Mouse (Mus musculus) forebrain, embryonic 14.5 days (tissue): Measurements from ENCODE around the gene Otub2. TPM values are rescaled to one million over a fixed set of nuclear protein-coding genes. Genes with fewer than 3 reads are reported as not detected.

Experiments
- ATAC-seq: fragments of 200-750 bp; cut with Nextera tagmentation; 2 replicates; pipeline ENCODE4 v1.8.0; 2017; ENCODE audit warnings: mild to moderate bottlenecking, moderate library complexity
- DNase-seq: peaks from one replicate; pipeline ENCODE4 v3.0.0-alpha.2; 2015; ENCODE audit warnings: low spot score
- H3K27ac ChIP-seq: fragments of 300-500 bp; sonication (generic); 2 replicates; pipeline ENCODE4 v1.5.1; 2014; ENCODE audit warnings: low read depth, mild to moderate bottlenecking, control low read depth, low read length, moderate library complexity
- H3K27me3 ChIP-seq: fragments of 300-500 bp; sonication (generic); replicated peaks from 2 replicates; pipeline ENCODE4 v1.6.1; 2014; ENCODE audit warnings: low read length, control low read depth, mixed read lengths; ENCODE audit not compliant: control insufficient read depth, insufficient read depth
- H3K36me3 ChIP-seq: fragments of 300-500 bp; sonication (generic); 2 replicates; pipeline ENCODE4 v1.6.1; 2014; ENCODE audit warnings: low read length, control low read depth; ENCODE audit not compliant: control insufficient read depth, insufficient read depth
- H3K4me1 ChIP-seq: fragments of 300-500 bp; sonication (generic); 2 replicates; pipeline ENCODE4 v1.6.1; 2014; ENCODE audit warnings: antibody characterized with exemption, low read length, control low read depth; ENCODE audit not compliant: control insufficient read depth, insufficient read depth
- H3K4me2 ChIP-seq: fragments of 300-500 bp; sonication (generic); 2 replicates; pipeline ENCODE4 v1.6.1; 2014; ENCODE audit warnings: mild to moderate bottlenecking, control low read depth, low read length
- H3K4me3 ChIP-seq: fragments of 300-500 bp; sonication (generic); 2 replicates; pipeline ENCODE4 v1.5.1; 2014; ENCODE audit warnings: low read depth, low read length, control low read depth
- H3K9ac ChIP-seq: fragments of 300-500 bp; sonication (generic); 2 replicates; pipeline ENCODE4 v1.6.1; 2014; ENCODE audit warnings: mild to moderate bottlenecking, low read length, control low read depth, moderate library complexity
- H3K9me3 ChIP-seq: fragments of 300-500 bp; sonication (generic); replicated peaks from 2 replicates; pipeline ENCODE4 v1.6.1; 2016; ENCODE audit warnings: low read length, control low read depth, mixed read lengths; ENCODE audit not compliant: control insufficient read depth
- WGBS: fragments of 180-500 bp; shearing (Covaris S2); extraction: QIAGEN DNeasy Blood & Tissue Kit; methylation state at CpG from one replicate; pipeline ENCODE4 v1.1.7; 2014; 5-methylcytosine and 5-hydroxymethylcytosine counted together
- polyA plus RNA-seq: library from polyadenylated mRNA; unstranded; fragments of >200 nt; fragmentation: Nextera tagmentation; extraction: Ambion mirVana; gene quantifications from 2 replicates; pipeline ENCODE4 v1.2.1, GENCODE M21; 2014

Otub2 gene
- polyA plus RNA-seq, 1 experiment from 2014 or later: 20.8 TPM

DNA sequence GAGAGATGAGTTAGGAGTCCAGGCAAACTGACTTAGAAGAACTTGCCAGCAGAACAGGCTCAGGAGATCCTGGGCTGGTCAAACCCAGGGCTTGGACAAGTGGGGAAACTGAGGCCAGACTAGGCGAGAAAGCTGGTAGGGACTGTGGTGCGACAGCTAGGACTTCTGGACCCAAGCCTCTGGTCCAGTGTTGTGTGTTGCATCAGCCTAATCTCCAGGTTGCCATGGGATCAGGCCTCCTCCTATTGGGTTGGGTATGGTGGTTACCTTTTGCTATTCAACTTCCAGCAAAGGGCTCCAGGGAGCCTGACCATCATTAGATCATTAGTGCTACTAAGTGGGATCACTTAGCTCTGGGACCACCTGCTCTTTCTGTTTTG, 856 bp downstream of the Otub2 start:
- H3K9me3 ChIP-seq: no peaks in the 10 kb centered on the region
- no peaks in the 10 kb centered on the region for H3K27me3 ChIP-seq
- H3K9ac ChIP-seq: peak overlapping the region; percentile 93
- WGBS: 48% methylated on average over 2 of the region's 2 CpGs
- no peak overlapping the region for H3K27ac ChIP-seq
- peaks cover 7% of the 10 kb centered on the region for H3K4me1 ChIP-seq
- peak overlapping the region; percentile 69 for H3K4me3 ChIP-seq
- DNase-seq: no peak
- no peaks in the 10 kb centered on the region for H3K36me3 ChIP-seq
- no peak for ATAC-seq
- peak overlapping the region; percentile 76 for H3K4me2 ChIP-seq

DNA sequence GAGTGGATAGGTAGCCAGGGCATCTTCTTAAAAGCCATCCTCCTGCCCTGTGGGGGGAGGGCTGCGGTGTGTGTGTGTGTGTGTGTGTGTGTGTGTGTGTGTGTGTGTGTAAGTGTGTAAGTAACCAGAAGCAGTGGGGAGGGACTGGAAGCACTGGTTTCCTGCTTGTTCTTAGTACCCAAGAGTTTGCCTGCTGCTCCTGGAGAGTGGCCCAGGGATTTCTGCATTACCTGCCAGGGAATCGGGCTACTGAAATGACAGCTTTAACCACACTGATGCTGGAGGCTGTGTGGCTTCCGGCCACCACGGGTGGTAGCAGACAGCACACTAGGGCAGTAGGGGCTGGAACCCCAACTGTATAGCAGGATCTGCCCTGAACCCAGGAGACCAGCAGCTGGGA, 1.5 kb downstream of the Otub2 start:
- WGBS: 91% methylated on average over 4 of the region's 4 CpGs
- no peak for DNase-seq
- Histone ChIP-seq H3K36me3 (no peaks in the 10 kb centered on the region), H3K9me3 (no peaks in the 10 kb centered on the region), H3K27me3 (no peaks in the 10 kb centered on the region), H3K4me2 (no peak overlapping the region), H3K27ac (no peak overlapping the region), H3K9ac (no peak overlapping the region), H3K4me3 (no peak overlapping the region), H3K4me1 (peaks cover 7% of the 10 kb centered on the region)
- no peak for ATAC-seq

- no peak overlapping the region for H3K27ac ChIP-seq
- H3K4me3 ChIP-seq: no peak overlapping the region
- DNase-seq (no peak), ATAC-seq (no peak)
- no peak overlapping the region for H3K9ac ChIP-seq
- WGBS: 91% methylated on average over 7 of the region's 7 CpGs
- H3K27me3 ChIP-seq: no peaks in the 10 kb centered on the region
- no peaks in the 10 kb centered on the region for H3K36me3 ChIP-seq
- H3K9me3 ChIP-seq: no peaks in the 10 kb centered on the region
- no peak overlapping the region for H3K4me2 ChIP-seq
- H3K4me1 ChIP-seq: peaks cover 7% of the 10 kb centered on the region
Measured at GRCm38 (mm10) chr12:103391098-103391497, 2.6 kb downstream of the Otub2 start.

DNA sequence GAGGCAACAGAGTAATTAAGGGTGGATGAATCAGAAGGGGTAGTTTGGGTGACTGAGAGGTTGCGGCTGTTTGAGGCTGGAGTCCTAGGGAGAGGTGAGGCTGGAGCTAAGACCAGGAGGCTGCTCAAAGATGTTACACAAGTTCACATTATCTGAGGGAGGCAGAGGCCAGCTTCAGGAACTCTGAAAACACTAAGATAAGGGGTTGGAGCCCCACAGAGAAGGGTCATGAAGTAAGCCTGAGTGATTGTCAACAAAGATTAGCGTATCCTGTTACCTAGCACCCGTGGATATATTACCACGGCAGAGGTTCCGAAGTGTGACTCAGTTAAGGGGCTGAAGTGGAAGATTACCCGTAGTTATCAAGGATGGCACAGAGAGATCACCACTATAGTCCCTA, 5.0 kb downstream of the Otub2 start:
- Histone ChIP-seq H3K9ac (no peak overlapping the region), H3K27me3 (no peaks in the 10 kb centered on the region), H3K27ac (no peak overlapping the region), H3K36me3 (no peaks in the 10 kb centered on the region), H3K9me3 (no peaks in the 10 kb centered on the region), H3K4me1 (peaks cover 7% of the 10 kb centered on the region), H3K4me3 (no peak overlapping the region), H3K4me2 (no peak overlapping the region)
- no peak for DNase-seq
- 81% methylated on average over 6 of the region's 6 CpGs for WGBS
- ATAC-seq: no peak

GRCm38 (mm10) chr12:103395486-103396275, 7.2 kb downstream of the Otub2 start:
- H3K36me3 ChIP-seq: no peaks in the 10 kb centered on the region
- no peaks in the 10 kb centered on the region for H3K27me3 ChIP-seq
- no peak for ATAC-seq
- no peak overlapping the region for H3K4me3 ChIP-seq
- no peak overlapping the region for H3K9ac ChIP-seq
- no peak overlapping the region for H3K27ac ChIP-seq
- WGBS: 80% methylated on average over 12 of the region's 12 CpGs
- H3K4me1 ChIP-seq: no peaks in the 10 kb centered on the region
- no peak overlapping the region for H3K4me2 ChIP-seq
- DNase-seq: no peak
- H3K9me3 ChIP-seq: no peaks in the 10 kb centered on the region

DNA sequence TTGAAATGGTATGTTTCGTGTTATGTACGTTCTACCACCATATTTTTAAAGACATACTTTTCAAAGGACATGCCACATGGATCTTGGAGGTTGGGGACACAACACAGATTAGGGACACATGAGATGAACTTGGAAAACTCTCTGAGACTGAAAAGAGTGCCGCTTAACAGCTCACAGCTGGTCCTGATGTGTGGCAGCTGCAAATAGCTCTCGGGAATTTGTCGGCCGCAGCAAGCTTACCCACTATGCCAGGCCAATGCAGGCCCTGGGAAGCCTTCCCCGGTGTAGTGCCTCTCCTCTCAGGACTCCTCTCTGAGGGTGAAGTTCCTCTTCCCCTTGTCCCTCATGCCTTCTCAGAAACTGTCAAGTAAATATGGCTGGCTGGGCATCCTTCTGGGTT, 8.3 kb downstream of the Otub2 start:
- no peaks in the 10 kb centered on the region for H3K36me3 ChIP-seq
- H3K4me1 ChIP-seq: no peaks in the 10 kb centered on the region
- WGBS: 82% methylated on average over 7 of the region's 7 CpGs
- H3K4me2 ChIP-seq: no peak overlapping the region
- H3K9ac ChIP-seq: no peak overlapping the region
- no peaks in the 10 kb centered on the region for H3K9me3 ChIP-seq
- no peaks in the 10 kb centered on the region for H3K27me3 ChIP-seq
- ATAC-seq: no peak
- no peak overlapping the region for H3K27ac ChIP-seq
- DNase-seq: no peak
- H3K4me3 ChIP-seq: no peak overlapping the region

- H3K27me3 ChIP-seq: no peaks in the 10 kb centered on the region
- 91% methylated on average over 18 of the region's 18 CpGs for WGBS
- H3K4me3 ChIP-seq: no peak overlapping the region
- H3K4me1 ChIP-seq: no peaks in the 10 kb centered on the region
- no peak overlapping the region for H3K9ac ChIP-seq
- peaks cover 61% of the 10 kb centered on the region for H3K36me3 ChIP-seq
- H3K27ac ChIP-seq: no peak overlapping the region
- no peak overlapping the region for H3K4me2 ChIP-seq
- ATAC-seq (no peak), DNase-seq (no peak)
- H3K9me3 ChIP-seq: no peaks in the 10 kb centered on the region
Measured at GRCm38 (mm10) chr12:103404131-103404530, 15.6 kb downstream of the Otub2 start.

- Histone ChIP-seq H3K9ac (no peak within 1 kb of the TSS), H3K4me3 (no peak within 1 kb of the TSS), H3K9me3 (no peaks in the 10 kb centered on the region), H3K27me3 (no peaks in the 10 kb centered on the region), H3K4me2 (no peak within 1 kb of the TSS), H3K4me1 (no peaks in the 10 kb centered on the region), H3K36me3 (peaks cover 92% of the 10 kb centered on the region), H3K27ac (no peak within 1 kb of the TSS)
- no peak for ATAC-seq
- no peak for DNase-seq
- WGBS: 93% methylated on average over 4 of the region's 4 CpGs
Measured at GRCm38 (mm10) chr12:103407720-103408119, 19.2 kb downstream of the Otub2 start, which contains the start of gene 9330161L09Rik. Gene 9330161L09Rik (minus strand): TSS chr12:103407820.

GRCm38 (mm10) chr12:103408144-103408543, 19.7 kb downstream of the Otub2 start:
- H3K4me3 ChIP-seq: no peak overlapping the region
- DNase-seq (no peak), ATAC-seq (no peak)
- no peaks in the 10 kb centered on the region for H3K4me1 ChIP-seq
- no peak overlapping the region for H3K27ac ChIP-seq
- H3K27me3 ChIP-seq: no peaks in the 10 kb centered on the region
- no peaks in the 10 kb centered on the region for H3K9me3 ChIP-seq
- H3K9ac ChIP-seq: no peak overlapping the region
- no peak overlapping the region for H3K4me2 ChIP-seq
- 97% methylated on average over 10 of the region's 10 CpGs for WGBS
- H3K36me3 ChIP-seq: peaks cover 92% of the 10 kb centered on the region
